Mouse (Mus musculus) yolk sac, embryonic 10.5 days (tissue): ENCODE measurements around the gene Nav3.

Source experiments
- DNase-seq: peaks from one replicate; pipeline ENCODE4 v3.0.0-alpha.2; 2017; ENCODE audit warnings: low spot score

Gene Nav3

GRCm38 (mm10) chr10:109806782-109807493, 649.1 kb downstream of the Nav3 start:
- no peak for DNase-seq

- DNase-seq = no peak
Measured at GRCm38 (mm10) chr10:109803441-109803840, 652.6 kb downstream of the Nav3 start.

DNA sequence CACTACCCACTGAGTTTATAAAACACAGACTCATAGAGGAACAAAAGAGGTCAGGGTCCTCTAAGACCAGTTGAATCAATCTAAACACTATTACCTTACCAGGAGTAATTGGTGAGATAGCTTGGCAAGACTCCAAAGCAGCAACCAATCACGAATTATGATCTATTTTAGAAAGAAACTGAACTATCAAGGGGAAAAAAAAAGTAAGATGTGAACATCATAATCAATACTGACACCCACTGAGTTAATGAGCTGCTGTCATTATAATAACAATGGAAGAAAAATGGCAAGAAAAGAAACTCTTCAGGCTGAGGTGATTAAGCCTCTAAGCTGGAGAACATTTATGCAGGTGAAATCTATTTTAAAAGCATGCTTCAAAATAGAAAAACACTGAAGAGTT, 653.8 kb downstream of the Nav3 start:
- no peak for DNase-seq

GRCm38 (mm10) chr10:109799246-109799645, 656.8 kb downstream of the Nav3 start:
- DNase-seq = no peak

GRCm38 (mm10) chr10:109796981-109797380, 659.0 kb downstream of the Nav3 start:
- no peak for DNase-seq

DNA sequence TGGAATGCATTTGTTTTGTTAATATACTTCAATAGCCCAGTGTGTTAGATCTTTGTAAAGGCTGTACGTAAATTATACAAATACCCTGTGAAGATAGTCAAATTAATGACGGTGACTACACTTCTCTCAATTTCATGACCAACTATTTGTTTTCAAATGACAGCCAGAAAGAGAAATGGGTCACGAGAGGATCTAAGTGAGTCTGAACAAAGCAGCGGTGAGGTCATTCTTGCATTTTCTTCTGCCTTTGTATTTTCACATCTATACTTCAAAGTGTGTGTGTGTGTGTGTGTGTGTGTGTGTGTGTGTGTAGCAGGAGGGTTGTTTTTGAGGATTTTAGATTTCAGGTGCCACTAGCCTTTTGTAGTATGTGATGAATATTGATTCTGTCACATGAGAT, 662.5 kb downstream of the Nav3 start:
- DNase-seq = no peak

DNA sequence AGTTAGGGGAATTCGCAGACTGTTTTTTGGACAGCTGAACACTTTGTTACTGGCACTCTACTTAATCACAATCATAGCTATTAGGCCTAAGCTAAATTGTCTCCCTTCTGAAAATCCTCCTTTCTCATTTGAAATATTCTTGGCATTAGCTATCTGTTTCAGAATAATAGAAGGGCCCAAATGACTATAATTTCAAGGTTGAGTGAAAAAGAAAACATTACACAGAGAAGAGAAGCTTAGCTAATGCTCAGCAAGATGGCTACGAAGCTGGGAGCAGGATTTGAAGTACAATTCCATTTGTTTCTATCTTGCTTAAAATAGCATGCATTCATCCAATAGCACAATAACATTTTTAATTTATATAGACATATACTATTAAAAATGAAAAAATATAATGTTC, 667.3 kb downstream of the Nav3 start:
- no peak for DNase-seq

DNA sequence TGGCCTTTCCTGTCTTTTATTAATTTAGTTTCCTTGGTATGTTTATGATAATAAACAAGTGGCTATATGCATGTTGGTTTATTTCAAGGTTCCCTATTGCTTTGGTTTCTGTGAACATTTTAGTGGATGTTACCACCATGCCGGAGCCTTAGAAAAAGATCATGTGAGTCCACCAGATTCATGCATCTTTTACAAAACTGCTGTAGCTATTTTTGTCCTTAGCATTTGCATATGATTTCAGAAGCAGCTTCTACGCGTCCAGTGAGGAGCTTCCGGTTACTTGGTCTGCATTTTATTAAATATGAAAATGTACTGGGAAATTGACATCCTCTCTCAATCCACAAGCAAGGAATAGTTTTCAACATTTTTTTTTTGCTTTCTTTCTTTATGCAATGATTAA, 676.9 kb downstream of the Nav3 start:
- no peak for DNase-seq

DNA sequence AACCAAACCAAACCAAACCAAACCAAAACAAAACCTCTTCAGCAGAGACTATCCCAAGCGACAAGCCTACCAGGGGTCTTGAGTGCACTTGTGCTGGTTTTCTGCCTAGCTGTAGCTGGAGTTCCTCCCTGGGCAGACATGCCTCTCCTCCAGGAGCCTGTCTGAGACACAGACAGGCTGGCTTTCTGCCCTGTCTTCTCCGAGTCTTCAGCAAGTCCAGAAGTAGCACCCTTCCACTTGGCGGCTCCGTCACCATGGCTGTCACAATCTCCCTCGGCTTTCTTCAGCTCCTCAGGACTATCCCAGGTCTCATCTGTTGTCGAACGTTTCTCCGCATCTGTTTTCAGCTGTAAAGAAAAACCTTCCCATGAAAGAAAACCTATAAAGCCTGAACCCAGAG, 686.9 kb downstream of the Nav3 start:
- DNase-seq = no peak

DNA sequence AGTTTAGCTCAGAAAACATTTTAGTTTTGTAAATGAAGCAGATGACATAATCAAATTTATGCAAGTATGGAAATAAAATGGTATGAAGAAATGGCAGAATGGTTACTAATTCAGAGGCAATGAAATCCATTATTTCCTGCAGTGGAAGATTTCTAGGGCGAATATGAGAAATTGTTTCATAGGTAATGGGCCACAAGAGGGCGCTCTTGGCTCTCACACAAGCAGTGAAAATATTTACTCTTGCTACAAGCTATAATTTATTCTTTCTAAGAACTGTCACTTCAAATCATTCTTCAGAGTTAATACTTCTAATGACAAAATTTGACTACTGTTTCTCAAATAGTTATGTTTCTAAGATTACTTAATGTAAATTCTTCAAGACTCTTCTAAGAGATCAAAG, 690.4 kb downstream of the Nav3 start:
- no peak for DNase-seq

GRCm38 (mm10) chr10:109764412-109765101, 691.4 kb downstream of the Nav3 start:
- DNase-seq = no peak

DNA sequence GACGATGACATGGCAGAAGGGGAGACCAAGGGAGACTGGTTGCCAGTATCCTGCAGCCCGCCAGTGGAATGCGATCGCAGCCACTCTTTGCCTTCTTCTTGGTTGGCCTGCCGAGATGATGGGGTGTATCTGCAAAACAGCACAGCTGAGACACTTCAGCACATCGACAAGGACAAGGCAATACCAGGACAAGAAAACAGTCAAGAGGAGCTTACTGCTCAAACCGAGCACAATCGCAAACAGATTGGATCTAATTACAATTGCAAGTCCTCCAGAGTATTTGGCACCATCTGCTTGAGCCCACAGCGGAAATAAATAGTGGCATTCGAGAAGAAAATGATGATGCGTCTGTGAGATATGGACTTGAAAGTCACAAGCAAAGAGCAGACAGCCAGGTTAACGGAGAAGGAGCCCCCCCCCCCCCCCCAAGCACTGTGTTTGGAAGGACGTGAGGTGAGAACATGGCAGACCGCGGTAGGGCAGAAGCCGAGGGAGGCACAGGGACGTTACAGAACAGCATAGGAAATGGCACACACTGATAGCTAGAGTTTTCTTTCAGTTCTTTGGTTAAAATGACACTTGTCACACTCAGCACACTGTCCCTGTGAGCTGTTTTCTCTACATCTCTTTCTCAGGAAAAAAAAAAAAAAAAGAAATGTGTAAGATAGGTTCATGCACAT, 696.9 kb downstream of the Nav3 start:
- no peak for DNase-seq

- DNase-seq = no peak
Measured at GRCm38 (mm10) chr10:109746901-109747300, 709.1 kb downstream of the Nav3 start.

DNA sequence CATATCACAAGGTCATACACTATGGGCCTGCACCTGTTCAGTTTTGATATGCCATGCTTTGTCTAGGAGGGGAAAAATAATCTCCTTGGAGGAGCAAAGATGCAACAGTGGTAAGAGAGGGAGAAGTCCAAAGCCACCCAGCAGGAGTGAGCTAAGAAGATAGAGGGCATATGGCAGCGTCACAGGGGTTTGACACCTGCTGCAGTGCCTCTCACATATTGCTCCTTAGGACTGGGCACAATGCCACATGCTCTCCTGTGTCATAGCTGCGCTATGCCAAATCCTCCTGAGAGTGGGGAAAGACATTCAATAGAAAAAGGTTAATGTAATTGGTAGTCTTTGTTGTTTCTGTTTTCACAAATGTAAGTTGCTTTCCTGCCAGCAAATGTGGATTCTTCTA, 714.3 kb downstream of the Nav3 start:
- DNase-seq = no peak

DNA sequence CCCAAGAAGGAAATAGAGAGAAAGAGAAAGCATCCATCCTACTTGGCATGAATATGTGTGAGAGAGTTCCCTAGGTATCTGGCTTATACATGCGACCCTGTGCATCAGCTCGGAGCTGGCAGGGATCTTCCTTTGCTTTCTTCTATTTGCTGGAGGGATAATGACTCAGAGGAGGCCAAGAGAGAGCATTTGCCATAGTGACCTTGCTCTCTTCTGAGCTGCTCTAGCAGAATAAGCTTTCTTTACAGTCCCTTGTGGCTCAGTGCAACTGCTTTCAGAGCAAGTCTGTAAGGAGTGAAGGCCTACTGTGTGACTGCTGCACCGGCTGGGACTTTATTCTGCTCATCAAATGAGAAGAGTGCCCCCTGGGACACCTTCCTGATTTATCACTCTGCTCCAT, 715.7 kb downstream of the Nav3 start:
- no peak for DNase-seq

- DNase-seq = no peak
Measured at GRCm38 (mm10) chr10:109723646-109724045, 732.4 kb downstream of the Nav3 start.

- no peak for DNase-seq
Measured at GRCm38 (mm10) chr10:109718808-109719207, 737.2 kb downstream of the Nav3 start.

DNA sequence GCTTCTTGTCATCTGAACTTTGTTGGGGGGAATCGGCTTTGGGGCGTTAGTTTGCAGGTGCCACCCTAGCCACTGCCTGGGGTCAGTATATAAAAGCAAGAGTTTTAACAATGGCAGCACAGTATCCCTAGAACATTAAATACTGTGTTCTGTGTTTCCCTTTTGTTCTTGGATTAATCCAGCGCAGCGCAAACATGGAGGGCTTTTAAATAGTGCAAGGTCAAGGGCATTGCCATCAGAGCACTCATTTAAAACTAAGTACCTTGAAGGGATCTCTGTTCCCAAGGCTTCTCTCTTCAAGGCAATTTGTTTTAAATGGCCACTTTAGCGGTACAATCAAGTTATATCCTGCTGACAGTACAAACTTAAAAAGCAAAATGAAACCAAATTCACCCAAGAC, 737.6 kb downstream of the Nav3 start:
- DNase-seq = no peak

DNA sequence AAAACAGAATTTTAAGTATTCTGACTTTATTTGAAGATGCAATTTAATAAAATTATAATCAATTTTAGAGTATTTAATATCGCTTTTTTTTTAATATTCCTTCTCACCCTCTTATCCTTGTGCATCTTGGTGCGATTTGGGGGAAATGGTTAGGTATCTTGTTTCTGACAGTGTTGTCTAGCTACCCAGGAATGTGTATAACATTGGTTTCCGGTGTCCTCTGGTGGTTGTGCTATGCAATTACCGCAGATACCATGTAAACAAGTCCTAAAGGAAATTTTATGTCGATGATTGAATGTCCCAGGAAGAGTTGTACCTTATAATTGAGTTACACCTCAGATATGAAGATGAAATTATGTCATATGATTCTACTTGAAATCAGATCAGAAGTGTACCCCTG, 743.0 kb downstream of the Nav3 start:
- no peak for DNase-seq

GRCm38 (mm10) chr10:109699771-109700335, 756.2 kb downstream of the Nav3 start:
- DNase-seq = no peak

- DNase-seq = no peak
Measured at GRCm38 (mm10) chr10:109690564-109690963, 765.4 kb downstream of the Nav3 start.

DNA sequence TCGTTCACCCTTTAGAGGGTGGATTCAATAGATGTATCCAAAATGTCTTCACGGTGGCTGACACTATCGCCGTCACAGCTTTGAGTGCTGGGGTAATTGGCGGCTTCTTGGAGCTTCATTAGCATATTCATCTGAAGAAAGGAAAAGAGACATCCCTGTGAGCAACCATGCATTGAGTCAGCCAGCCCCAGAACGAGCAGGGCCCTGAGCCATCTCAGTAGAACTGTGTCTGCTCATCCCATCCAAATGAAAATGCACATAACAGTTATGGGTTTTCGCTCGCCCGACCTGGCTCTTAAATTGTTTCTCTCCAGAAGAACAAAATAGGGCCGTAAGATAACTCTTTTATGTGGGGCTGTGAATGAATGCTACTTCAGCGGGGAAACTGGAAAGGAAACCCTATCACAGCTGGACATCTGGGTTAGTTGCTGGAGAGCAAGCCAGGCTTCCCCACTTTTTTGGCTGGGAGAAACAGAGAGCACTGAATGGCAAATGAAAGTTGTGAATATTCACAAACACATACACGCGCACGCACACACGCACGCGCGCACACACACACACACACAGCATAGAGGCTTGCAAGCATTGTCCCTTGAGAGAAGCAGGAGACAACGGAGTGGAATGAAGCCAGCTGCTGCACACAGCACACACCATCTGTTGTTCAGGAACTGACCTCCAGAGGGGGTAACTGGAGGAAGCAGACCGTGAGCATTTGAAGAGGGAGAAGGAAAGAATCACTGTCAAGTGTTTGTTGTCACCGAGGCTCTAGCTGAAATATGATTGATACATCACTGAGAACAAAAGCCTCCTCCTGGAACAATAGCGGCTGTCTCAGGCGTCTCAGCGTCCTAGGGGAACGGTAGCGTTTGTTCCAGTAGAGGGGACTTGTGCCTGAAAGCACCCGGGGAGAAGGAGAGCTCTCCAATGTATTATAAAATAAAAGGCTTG, 771.6 kb downstream of the Nav3 start:
- DNase-seq = no peak
